Mouse (Mus musculus) liver, adult 2 months (tissue): ENCODE results near the gene Uqcr10. TPM values are rescaled to one million over a fixed set of nuclear protein-coding genes. Genes with fewer than 3 reads are reported as not detected.
A peak's percentile ranks its signal among the peaks of the same experiment; 100 is the strongest.

Experiments
- DNase-seq: peaks from one replicate; pipeline ENCODE4 v3.0.0-alpha.2; 2011; ENCODE audit warnings: low read depth, low spot score; ENCODE audit errors: extremely low read depth
- H3K27ac ChIP-seq: fragments of 200-500 bp; replicated peaks from 2 replicates; pipeline ENCODE4 v1.5.1; 2012; ENCODE audit warnings: low read depth, mild to moderate bottlenecking, control low read depth, inconsistent platforms, low read length; ENCODE audit not compliant: insufficient read depth
- H3K27me3 ChIP-seq: fragments of 200-500 bp; 2 replicates; pipeline ENCODE4 v1.6.1; 2012; ENCODE audit warnings: mild to moderate bottlenecking, moderate library complexity, low read length, inconsistent platforms; ENCODE audit not compliant: control insufficient read depth, insufficient read depth
- H3K36me3 ChIP-seq: fragments of 200-500 bp; 2 replicates; pipeline ENCODE4 v1.6.1; 2012; ENCODE audit warnings: low read length, inconsistent platforms; ENCODE audit not compliant: control insufficient read depth, insufficient read depth
- H3K4me1 ChIP-seq: fragments of 200-500 bp; 2 replicates; pipeline ENCODE4 v1.6.1; 2011; ENCODE audit warnings: low read length; ENCODE audit not compliant: control insufficient read depth, insufficient read depth
- H3K4me3 ChIP-seq: fragments of 200-500 bp; 2 replicates; pipeline ENCODE4 v1.5.1; 2011; ENCODE audit warnings: low read depth, mild to moderate bottlenecking, control low read depth, low read length, moderate library complexity; ENCODE audit not compliant: insufficient read depth
- H3K79me2 ChIP-seq: fragments of 200-500 bp; 2 replicates; pipeline ENCODE4 v1.6.1; 2012; ENCODE audit warnings: inconsistent platforms, mild to moderate bottlenecking, low read length, moderate library complexity; ENCODE audit not compliant: control insufficient read depth, insufficient read depth
- H3K9ac ChIP-seq: fragments of 200-500 bp; 2 replicates; pipeline ENCODE4 v1.6.1; 2012; ENCODE audit warnings: low read depth, mild to moderate bottlenecking, control low read depth, inconsistent platforms, low read length
- CTCF ChIP-seq: fragments of 200-500 bp; IDR thresholded peaks from 2 replicates; pipeline ENCODE4 v1.5.1; 2011; ENCODE audit warnings: low read depth, low read length, control low read depth
- POLR2A ChIP-seq: fragments of 200-500 bp; IDR thresholded peaks from 2 replicates; pipeline ENCODE4 v1.6.1; 2011; ENCODE audit warnings: low read length, control low read depth; ENCODE audit not compliant: insufficient read depth; ENCODE audit errors: extremely low read depth
- WGBS: fragments of 180-500 bp; shearing (Covaris S2); methylation state at CpG from one replicate; pipeline ENCODE4 v1.1.7; 2018; 5-methylcytosine and 5-hydroxymethylcytosine counted together
- polyA plus RNA-seq: library from polyadenylated mRNA; depleted of rRNA; stranded (reverse); fragments of >200 nt; gene quantifications from 2 replicates; pipeline ENCODE4 v1.2.3, GENCODE M21; 2012
- total RNA-seq: library from RNA; depleted of rRNA; stranded (reverse); fragments of >200 nt; gene quantifications from 2 replicates; pipeline ENCODE4 v1.2.3, GENCODE M21; 2014

Uqcr10 gene
- total and polyA plus RNA-seq, 2 experiments: 702 to 709 TPM

GRCm38 (mm10) chr11:4687874-4688273, 16.3 kb downstream of the Uqcr10 start:
- Histone ChIP-seq H3K4me3 (no peak overlapping the region), H3K27ac (no peak overlapping the region), H3K4me1 (peaks cover 8% of the 10 kb centered on the region), H3K27me3 (no peaks in the 10 kb centered on the region), H3K79me2 (no peaks in the 10 kb centered on the region), H3K9ac (no peak overlapping the region), H3K36me3 (peaks cover 2% of the 10 kb centered on the region; the same call in 1 of the 2 replicates)
- 83% methylated on average over 3 of the region's 3 CpGs for WGBS
- no peak for DNase-seq
- TF ChIP-seq CTCF (no peak), POLR2A (no peak)

GRCm38 (mm10) chr11:4687027-4687426, 17.1 kb downstream of the Uqcr10 start:
- Histone ChIP-seq H3K79me2 (no peaks in the 10 kb centered on the region), H3K4me1 (peaks cover 8% of the 10 kb centered on the region), H3K27me3 (no peaks in the 10 kb centered on the region), H3K9ac (no peak overlapping the region), H3K4me3 (no peak overlapping the region), H3K27ac (peak overlapping the region; percentile 72), H3K36me3 (peaks cover 4% of the 10 kb centered on the region; the same call in 1 of the 2 replicates)
- peak; percentile 88 for DNase-seq
- WGBS: 22% methylated on average over 3 of the region's 3 CpGs
- no peak for TF ChIP-seq CTCF
- TF ChIP-seq POLR2A: no peak

DNA sequence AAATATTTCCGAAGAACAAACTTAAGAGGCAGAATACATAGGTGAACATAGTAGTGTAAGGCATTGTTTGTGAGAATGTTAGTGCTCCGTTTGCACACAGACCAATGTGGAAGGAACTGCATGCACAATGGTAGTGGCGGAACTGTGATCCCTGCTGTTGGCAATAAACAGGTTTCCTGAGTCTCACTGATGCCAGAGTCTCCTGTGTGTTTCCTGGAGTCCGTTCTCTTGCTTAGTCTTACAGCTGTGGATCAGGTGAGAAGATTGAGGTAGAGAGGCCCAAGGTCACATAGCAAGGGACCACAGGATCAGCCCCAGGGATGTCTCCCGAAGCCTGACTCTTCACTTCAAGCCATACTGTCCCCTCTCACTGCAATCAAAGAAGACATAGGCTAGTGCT, 18.6 kb downstream of the Uqcr10 start:
- Histone ChIP-seq H3K27ac (no peak overlapping the region), H3K4me1 (peaks cover 8% of the 10 kb centered on the region), H3K4me3 (no peak overlapping the region), H3K36me3 (peaks cover 12% of the 10 kb centered on the region; the same call in 1 of the 2 replicates), H3K79me2 (no peaks in the 10 kb centered on the region), H3K27me3 (no peaks in the 10 kb centered on the region), H3K9ac (no peak overlapping the region)
- 90% methylated on average over 5 of the region's 5 CpGs for WGBS
- no peak for DNase-seq
- no peak for TF ChIP-seq POLR2A
- TF ChIP-seq CTCF: no peak

- WGBS: 78% methylated on average over 4 of the region's 4 CpGs
- no peaks in the 10 kb centered on the region for H3K79me2 ChIP-seq
- TF ChIP-seq POLR2A (no peak), CTCF (no peak)
- H3K36me3 ChIP-seq: peaks cover 14% of the 10 kb centered on the region; the same call in 1 of the 2 replicates
- H3K9ac ChIP-seq: no peak overlapping the region
- no peak for DNase-seq
- no peak overlapping the region for H3K27ac ChIP-seq
- H3K27me3 ChIP-seq: no peaks in the 10 kb centered on the region
- peaks cover 8% of the 10 kb centered on the region for H3K4me1 ChIP-seq
- no peak overlapping the region for H3K4me3 ChIP-seq
Observed at GRCm38 (mm10) chr11:4685071-4685470, 19.1 kb downstream of the Uqcr10 start.

GRCm38 (mm10) chr11:4684186-4684585, 20.0 kb downstream of the Uqcr10 start:
- DNase-seq: no peak
- TF ChIP-seq POLR2A (no peak), CTCF (no peak)
- Histone ChIP-seq H3K9ac (no peak overlapping the region), H3K79me2 (no peaks in the 10 kb centered on the region), H3K27ac (no peak overlapping the region), H3K27me3 (no peaks in the 10 kb centered on the region), H3K4me3 (no peak overlapping the region), H3K36me3 (peaks cover 17% of the 10 kb centered on the region), H3K4me1 (peaks cover 8% of the 10 kb centered on the region)
- WGBS: 86% methylated on average over 6 of the region's 6 CpGs

- no peak overlapping the region for H3K4me3 ChIP-seq
- no peak overlapping the region for H3K9ac ChIP-seq
- TF ChIP-seq POLR2A (no peak), CTCF (no peak)
- no peaks in the 10 kb centered on the region for H3K27me3 ChIP-seq
- no peaks in the 10 kb centered on the region for H3K79me2 ChIP-seq
- no peak for DNase-seq
- peaks cover 17% of the 10 kb centered on the region for H3K36me3 ChIP-seq
- H3K27ac ChIP-seq: no peak overlapping the region
- WGBS: 77% methylated on average over 6 of the region's 6 CpGs
- peaks cover 8% of the 10 kb centered on the region for H3K4me1 ChIP-seq
Observed at GRCm38 (mm10) chr11:4683516-4683915, 20.6 kb downstream of the Uqcr10 start.
